Mouse (Mus musculus): ENCODE results near the gene Shroom3. TPM values are rescaled to one million over a fixed set of nuclear protein-coding genes. Genes with fewer than 3 reads are reported as not detected.
A peak's percentile ranks its signal among the peaks of the same experiment; 100 is the strongest.

The Shroom3 gene
- polyA plus RNA-seq, 1 experiment from 2014 or later, result 3.2 TPM

- Histone ChIP-seq H3K27me3 (no peaks in the 10 kb centered on the region), H3K4me3 (no peak overlapping the region)
- WGBS, result 92% methylated on average over 6 of the region's 6 CpGs
These were observed 166.5 kb downstream of the Shroom3 start for GRCm38 (mm10) chr5:92849743-92850142.

GRCm38 (mm10) chr5:92850925-92851324 is 167.7 kb downstream of the Shroom3 start:
- Histone ChIP-seq H3K9me3 (no peaks in the 10 kb centered on the region), H3K4me1 (peaks cover 1% of the 10 kb centered on the region), H3K4me2 (no peak overlapping the region), H3K9ac (no peak overlapping the region), H3K36me3 (no peaks in the 10 kb centered on the region), H3K27me3 (no peaks in the 10 kb centered on the region), H3K27ac (no peak overlapping the region), H3K4me3 (no peak overlapping the region)
- no peak for ATAC-seq (ENCODE audit: insufficient number of reproducible peaks, low FRiP score, low TSS enrichment, low read depth)
- 61% methylated on average over 3 of the region's 3 CpGs for WGBS

More at GRCm38 (mm10) chr5:92849743-92850142, 166.5 kb downstream of the Shroom3 start:
- no peak for ATAC-seq (ENCODE audit: insufficient number of reproducible peaks, low FRiP score, low TSS enrichment, low read depth)
- no peaks in the 10 kb centered on the region for H3K36me3 ChIP-seq
- no peaks in the 10 kb centered on the region for H3K4me1 ChIP-seq
- no peak overlapping the region for H3K4me2 ChIP-seq
- no peaks in the 10 kb centered on the region for H3K9me3 ChIP-seq
- H3K27ac ChIP-seq, result no peak overlapping the region
- no peak overlapping the region for H3K9ac ChIP-seq

- Histone ChIP-seq H3K4me1 (peaks cover 18% of the 10 kb centered on the region), H3K9ac (no peak overlapping the region), H3K4me2 (no peak overlapping the region), H3K4me3 (no peak overlapping the region), H3K27me3 (0 out of 2 replicates have a peak, but pooled peaks cover 2% of the 10 kb centered on the region), H3K27ac (no peak overlapping the region), H3K9me3 (no peaks in the 10 kb centered on the region), H3K36me3 (no peaks in the 10 kb centered on the region)
- WGBS, result 75% methylated on average over 4 of the region's 4 CpGs
- ATAC-seq (ENCODE audit: insufficient number of reproducible peaks, low FRiP score, low TSS enrichment, low read depth), result no peak
These were observed 171.7 kb downstream of the Shroom3 start for GRCm38 (mm10) chr5:92854983-92855382.

GRCm38 (mm10) chr5:92856346-92856745 is 173.1 kb downstream of the Shroom3 start:
- H3K4me1 ChIP-seq, result peaks cover 18% of the 10 kb centered on the region
- H3K4me3 ChIP-seq, result peak overlapping the region; percentile 10; the same call in 1 of the 2 replicates
- no peaks in the 10 kb centered on the region for H3K9me3 ChIP-seq
- H3K36me3 ChIP-seq, result no peaks in the 10 kb centered on the region
- H3K4me2 ChIP-seq, result peak overlapping the region; percentile 26; the same call in 1 of the 2 replicates
- no peak overlapping the region for H3K9ac ChIP-seq
- no peak overlapping the region for H3K27ac ChIP-seq
- 0 out of 2 replicates have a peak, but pooled peaks have one; percentile 23 for ATAC-seq (ENCODE audit: insufficient number of reproducible peaks, low FRiP score, low TSS enrichment, low read depth)
- WGBS, result 25% methylated on average over 15 of the region's 15 CpGs
- H3K27me3 ChIP-seq, result 0 out of 2 replicates have a peak, but pooled peaks cover 2% of the 10 kb centered on the region

GRCm38 (mm10) chr5:92857177-92857576 is 173.9 kb downstream of the Shroom3 start:
- Histone ChIP-seq H3K4me2 (no peak overlapping the region), H3K27ac (no peak overlapping the region), H3K9me3 (no peaks in the 10 kb centered on the region), H3K9ac (no peak overlapping the region), H3K4me3 (no peak overlapping the region), H3K36me3 (no peaks in the 10 kb centered on the region), H3K4me1 (peaks cover 18% of the 10 kb centered on the region), H3K27me3 (0 out of 2 replicates have a peak, but pooled peaks cover 2% of the 10 kb centered on the region)
- 38% methylated on average over 7 of the region's 7 CpGs for WGBS
- ATAC-seq (ENCODE audit: insufficient number of reproducible peaks, low FRiP score, low TSS enrichment, low read depth), result no peak

- 88% methylated on average over 3 of the region's 3 CpGs for WGBS
- no peak overlapping the region for H3K27ac ChIP-seq
- H3K9me3 ChIP-seq, result no peaks in the 10 kb centered on the region
These were observed 174.9 kb downstream of the Shroom3 start for GRCm38 (mm10) chr5:92858104-92858503.

GRCm38 (mm10) chr5:92858576-92858975 is 175.3 kb downstream of the Shroom3 start:
- H3K27me3 ChIP-seq, result 0 out of 2 replicates have a peak, but pooled peaks cover 2% of the 10 kb centered on the region
- H3K4me2 ChIP-seq, result no peak overlapping the region
- no peak overlapping the region for H3K9ac ChIP-seq
- peaks cover 18% of the 10 kb centered on the region for H3K4me1 ChIP-seq
- H3K4me3 ChIP-seq, result no peak overlapping the region
- no peaks in the 10 kb centered on the region for H3K36me3 ChIP-seq
- 93% methylated on average over 4 of the region's 4 CpGs for WGBS
- H3K9me3 ChIP-seq, result no peaks in the 10 kb centered on the region
- no peak overlapping the region for H3K27ac ChIP-seq
- no peak for ATAC-seq (ENCODE audit: insufficient number of reproducible peaks, low FRiP score, low TSS enrichment, low read depth)

More at GRCm38 (mm10) chr5:92858104-92858503, 174.9 kb downstream of the Shroom3 start:
- H3K9ac ChIP-seq, result no peak overlapping the region
- no peak overlapping the region for H3K4me2 ChIP-seq
- H3K27me3 ChIP-seq, result 0 out of 2 replicates have a peak, but pooled peaks cover 2% of the 10 kb centered on the region
- H3K4me3 ChIP-seq, result no peak overlapping the region
- no peaks in the 10 kb centered on the region for H3K36me3 ChIP-seq
- peaks cover 18% of the 10 kb centered on the region for H3K4me1 ChIP-seq
- ATAC-seq (ENCODE audit: insufficient number of reproducible peaks, low FRiP score, low TSS enrichment, low read depth), result no peak

DNA sequence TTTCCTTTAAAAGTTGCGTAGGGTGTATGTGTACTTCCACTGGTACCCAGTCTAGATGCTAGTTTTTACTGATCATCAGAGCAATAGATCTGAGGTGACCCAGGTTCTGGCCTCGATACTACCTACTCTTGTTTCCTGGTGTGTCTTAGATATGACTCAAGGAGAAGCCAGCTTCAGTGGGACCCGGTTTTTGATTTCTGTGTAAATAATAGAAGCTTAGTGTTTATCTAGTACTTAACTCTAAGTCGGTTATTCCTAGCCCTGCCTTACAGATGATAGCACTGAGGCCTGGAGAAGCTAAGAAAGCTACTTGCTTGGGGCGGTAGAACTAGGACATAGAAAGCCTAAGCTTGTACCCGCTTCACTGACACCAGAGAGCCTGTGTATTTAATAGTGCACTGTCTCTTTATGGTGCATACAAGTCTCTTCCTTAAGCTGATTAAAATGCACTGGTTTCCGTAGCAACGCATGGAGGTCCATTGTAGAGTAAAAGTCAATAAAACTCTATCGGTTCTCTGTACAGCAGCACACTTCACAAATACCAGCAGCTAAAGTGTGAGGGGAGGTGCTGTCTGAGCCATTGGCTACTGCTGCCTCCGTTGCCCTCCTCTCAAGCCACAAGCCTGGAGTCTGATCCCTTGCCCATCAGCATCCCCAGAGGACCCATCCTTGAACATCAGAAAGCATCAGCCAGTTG is 178.3 kb downstream of the Shroom3 start:
- Histone ChIP-seq H3K36me3 (no peaks in the 10 kb centered on the region), H3K4me3 (no peak overlapping the region), H3K9ac (no peak overlapping the region), H3K4me2 (no peak overlapping the region), H3K9me3 (no peaks in the 10 kb centered on the region), H3K4me1 (peaks cover 10% of the 10 kb centered on the region), H3K27ac (no peak overlapping the region), H3K27me3 (0 out of 2 replicates have a peak, but pooled peaks cover 2% of the 10 kb centered on the region)
- 72% methylated on average over 10 of the region's 10 CpGs for WGBS
- no peak for ATAC-seq (ENCODE audit: insufficient number of reproducible peaks, low FRiP score, low TSS enrichment, low read depth)

DNA sequence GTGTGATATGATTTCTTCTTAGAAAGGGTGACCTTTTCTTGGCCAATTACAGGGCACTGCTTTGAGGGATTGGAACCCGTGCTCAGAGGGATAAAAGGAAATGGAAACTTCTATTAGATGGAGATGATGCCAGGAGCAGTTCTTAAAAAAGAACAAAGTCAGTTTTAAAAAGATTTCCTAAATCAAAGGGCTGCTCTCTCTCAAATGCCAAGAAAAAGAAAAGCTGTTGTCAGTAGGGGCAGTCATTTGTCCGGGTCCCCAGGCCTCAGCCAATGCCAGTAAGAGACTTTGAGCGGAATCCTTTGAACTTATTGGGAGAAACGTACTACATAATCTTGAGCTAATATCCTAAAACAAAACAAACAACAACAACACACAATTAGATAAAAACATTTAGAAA is 181.9 kb downstream of the Shroom3 start:
- ATAC-seq (ENCODE audit: insufficient number of reproducible peaks, low FRiP score, low TSS enrichment, low read depth), result no peak
- H3K36me3 ChIP-seq, result no peaks in the 10 kb centered on the region
- H3K4me3 ChIP-seq, result no peak overlapping the region
- 61% methylated on average over 4 of the region's 4 CpGs for WGBS
- no peaks in the 10 kb centered on the region for H3K27me3 ChIP-seq
- no peak overlapping the region for H3K9ac ChIP-seq
- H3K9me3 ChIP-seq, result no peaks in the 10 kb centered on the region
- H3K4me1 ChIP-seq, result no peaks in the 10 kb centered on the region; the same call in 1 of the 2 replicates
- no peak overlapping the region for H3K27ac ChIP-seq
- H3K4me2 ChIP-seq, result no peak overlapping the region

- H3K4me2 ChIP-seq, result no peak overlapping the region
- 54% methylated on average over 8 of the region's 8 CpGs for WGBS
- ATAC-seq (ENCODE audit: insufficient number of reproducible peaks, low FRiP score, low TSS enrichment, low read depth), result no peak
- no peak overlapping the region for H3K4me3 ChIP-seq
- no peak overlapping the region for H3K27ac ChIP-seq
- H3K9me3 ChIP-seq, result no peaks in the 10 kb centered on the region
- no peaks in the 10 kb centered on the region; the same call in 1 of the 2 replicates for H3K4me1 ChIP-seq
- H3K36me3 ChIP-seq, result no peaks in the 10 kb centered on the region
- no peaks in the 10 kb centered on the region for H3K27me3 ChIP-seq
- no peak overlapping the region for H3K9ac ChIP-seq
These were observed 183.3 kb downstream of the Shroom3 start for GRCm38 (mm10) chr5:92866546-92866945.

DNA sequence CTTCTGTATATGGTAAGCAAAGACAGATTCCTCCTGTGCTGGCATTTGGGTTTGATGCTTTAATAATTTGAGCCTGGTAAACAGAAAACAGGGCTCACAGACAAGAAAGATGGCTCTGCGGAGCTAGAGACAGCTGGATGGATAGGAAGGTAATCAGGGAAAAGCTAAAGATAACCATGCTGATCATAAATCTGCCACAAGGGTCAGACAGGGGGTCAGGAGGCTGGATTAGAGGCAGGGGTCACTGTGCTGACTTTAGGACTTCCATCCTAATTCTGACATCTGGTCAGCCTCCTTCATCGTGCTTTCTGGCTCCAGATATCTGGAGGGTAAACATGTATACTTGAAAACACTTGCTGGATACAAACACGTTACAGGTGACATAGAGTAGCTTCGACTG is 184.0 kb downstream of the Shroom3 start:
- Histone ChIP-seq H3K27me3 (no peaks in the 10 kb centered on the region), H3K4me1 (no peaks in the 10 kb centered on the region; the same call in 1 of the 2 replicates), H3K4me2 (no peak overlapping the region), H3K4me3 (no peak overlapping the region), H3K9me3 (no peaks in the 10 kb centered on the region), H3K36me3 (no peaks in the 10 kb centered on the region), H3K9ac (no peak overlapping the region), H3K27ac (no peak overlapping the region)
- ATAC-seq (ENCODE audit: insufficient number of reproducible peaks, low FRiP score, low TSS enrichment, low read depth), result no peak
- WGBS, result 46% methylated on average over 4 of the region's 4 CpGs

DNA sequence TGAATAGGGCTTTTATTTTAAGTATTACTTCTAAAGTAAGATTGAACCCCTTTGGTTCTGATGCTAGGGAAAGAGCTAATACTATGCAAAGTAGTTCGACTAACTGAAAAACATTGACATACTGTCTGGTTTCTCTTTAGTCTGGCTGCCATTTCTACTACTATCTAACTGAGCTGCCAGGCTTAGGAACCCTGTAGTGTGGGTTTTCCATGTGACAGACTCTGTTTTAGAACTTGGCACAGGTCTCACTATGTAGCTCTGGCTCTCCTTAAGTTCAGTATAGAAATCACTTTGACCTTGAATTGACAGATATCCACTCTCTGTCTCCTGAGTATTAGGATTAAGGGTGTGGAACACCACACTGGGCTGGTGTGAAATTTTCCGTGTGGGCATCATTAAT is 185.0 kb downstream of the Shroom3 start:
- Histone ChIP-seq H3K4me2 (no peak overlapping the region), H3K4me1 (no peaks in the 10 kb centered on the region; the same call in 1 of the 2 replicates), H3K27me3 (no peaks in the 10 kb centered on the region), H3K9ac (no peak overlapping the region), H3K36me3 (no peaks in the 10 kb centered on the region), H3K27ac (no peak overlapping the region), H3K4me3 (no peak overlapping the region), H3K9me3 (no peaks in the 10 kb centered on the region)
- no peak for ATAC-seq (ENCODE audit: insufficient number of reproducible peaks, low FRiP score, low TSS enrichment, low read depth)
- WGBS, result 68% methylated on average over 2 of the region's 2 CpGs

All from limb, embryonic 15.5 days (tissue).